In genomic region chr8:114438236-114438635, GRCm38 (mm10) we compare ENCODE assay signal across 8 mouse cellular contexts. TPM values are rescaled to one million over a fixed set of nuclear protein-coding genes. Genes with fewer than 3 reads are reported as not detected.
DNase-seq lines count a peak whose midpoint lies in the region; ATAC-seq and TF ChIP-seq lines count a peak whose summit lies in the region.

No protein-coding gene starts in this region.

- no peaks in the 10 kb centered on the region for H3K36me3 ChIP-seq in liver, embryonic 14.5 days (replicated peaks; ENCODE audit: control insufficient read depth, insufficient read depth, low read depth)
- H3K36me3 ChIP-seq in small intestine, adult 2 months (ENCODE audit: control insufficient read depth, insufficient read depth, low read length), result no peaks in the 10 kb centered on the region

- peak; percentile 90 for TF ChIP-seq CTCF in liver, embryonic 14.5 days (IDR thresholded peaks at IDR 0.05; ENCODE audit: low read depth)
- peak; percentile 90; the same call in 1 of the 2 replicates for TF ChIP-seq CTCF in small intestine, adult 2 months (IDR thresholded peaks at IDR 0.05; ENCODE audit: extremely low read depth, insufficient read length, insufficient replicate concordance, low read depth, low read length)

- no peak for TF ChIP-seq POLR2A in small intestine, adult 2 months (IDR thresholded peaks at IDR 0.05; ENCODE audit: low read depth, low read length)

- no peak for ATAC-seq in liver, embryonic 14.5 days (ENCODE audit: insufficient read depth)

- WGBS in liver, embryonic 14.5 days (ENCODE audit: insufficient replicate concordance), result 5% methylated on average over 6 of the region's 6 CpGs
- 2% methylated on average over 6 of the region's 6 CpGs for WGBS in small intestine, adult 2 months

- no peak overlapping the region for H3K27ac ChIP-seq in liver, embryonic 14.5 days
- H3K27ac ChIP-seq in small intestine, adult 2 months (ENCODE audit: insufficient read depth, low read depth, low read length), result no peak overlapping the region

- no peak overlapping the region for H3K4me3 ChIP-seq in liver, embryonic 14.5 days (ENCODE audit: insufficient read depth in 1 of 2, low read depth in 2 of 2, low read length in 2 of 2)
- H3K4me3 ChIP-seq in small intestine, adult 2 months (ENCODE audit: low read depth, low read length), result no peak overlapping the region

- no peak overlapping the region for H3K9ac ChIP-seq in liver, embryonic 14.5 days (replicated peaks)

- H3K4me1 ChIP-seq in liver, embryonic 14.5 days (replicated peaks; ENCODE audit: control insufficient read depth in 2 of 2, insufficient read depth in 2 of 2, low read length in 1 of 2), result peaks cover 0 to 6% of the 10 kb centered on the region in 2 experiments; a peak in 2 of 4 replicates
- H3K4me1 ChIP-seq in small intestine, adult 2 months (ENCODE audit: control insufficient read depth, insufficient read depth, insufficient read length, low read length), result peaks cover 2% of the 10 kb centered on the region; the same call in 1 of the 2 replicates

- H3K4me2 ChIP-seq in liver, embryonic 14.5 days (ENCODE audit: low read depth), result no peak overlapping the region

- DNase-seq in cerebellum, adult 18-20 months, result peak; percentile 53 to 70
- no peak for DNase-seq in cerebellum, adult 11-12 months
- DNase-seq in ovary, postnatal 10 days (ENCODE audit: low spot score), result peak; percentile 31
- DNase-seq in ovary, adult 18-20 months (ENCODE audit: low spot score), result no peak
- peak; percentile 55 for DNase-seq in cerebellum, adult 8-10 months
- DNase-seq in heart, postnatal 4 days, result peak; percentile 68
- DNase-seq in liver, embryonic 14.5 days (ENCODE audit: low read depth in 3 of 3, low spot score in 3 of 3), result peak; percentile 26 to 51 (median 35)

- no peak for TF ChIP-seq EP300 in liver, embryonic 14.5 days (IDR thresholded peaks at IDR 0.05; ENCODE audit: low read depth)

- H3K9me3 ChIP-seq in liver, embryonic 14.5 days (ENCODE audit: control insufficient read depth, low read length), result no peaks in the 10 kb centered on the region

- H3K27me3 ChIP-seq in liver, embryonic 14.5 days (ENCODE audit: control insufficient read depth, insufficient read depth, low read length), result no peaks in the 10 kb centered on the region
- no peaks in the 10 kb centered on the region for H3K27me3 ChIP-seq in small intestine, adult 2 months (ENCODE audit: control insufficient read depth, insufficient read depth, low read length)

RNA-seq across cellular contexts. Expression of gene Wwox, which starts 1.2 kb away (rescaled TPM):
- 10 to 100 TPM; 10.5 to 11.3 TPM for total RNA-seq in heart, postnatal 4 days (2021)
- polyA plus RNA-seq in liver, embryonic 14.5 days (2012; rRNA removed), result 2.0 and 2.5 TPM in 2 replicates
- 2.5 and 2.6 TPM in 2 replicates for polyA plus RNA-seq in liver, embryonic 14.5 days (2014; fragmentation: Nextera tagmentation; extraction: Ambion mirVana)
- 2.4 and 6.0 TPM in 2 replicates for polyA plus RNA-seq in small intestine, adult 2 months (2012; rRNA removed)

RNA-seq across cellular contexts. Expression of gene Clec3a, which starts 20.4 kb away (rescaled TPM):
- 1 to 10 TPM in 1 of 2 experiments, not detected in 1; 1.9 TPM for total RNA-seq in heart, postnatal 4 days (2021)
- not detected in 2 replicates for polyA plus RNA-seq in liver, embryonic 14.5 days (2012; rRNA removed)
- not detected in 2 replicates for polyA plus RNA-seq in liver, embryonic 14.5 days (2014; fragmentation: Nextera tagmentation; extraction: Ambion mirVana)
- polyA plus RNA-seq in small intestine, adult 2 months (2012; rRNA removed), result not detected in 2 replicates

Comparison
In these comparisons a context has a peak if more than half of its experiments do, and no peak if none do; other contexts are left out.
1. DNase-seq: peak in cerebellum, adult 18-20 months (2 of 2), ovary, postnatal 10 days (single experiment), cerebellum, adult 8-10 months (single experiment), heart, postnatal 4 days (single experiment) and liver, embryonic 14.5 days (3 of 3); none in cerebellum, adult 11-12 months (single experiment) and ovary, adult 18-20 months (single experiment).